Mouse (Mus musculus) stomach, embryonic 15.5 days (tissue): Measurements from ENCODE around the gene Vps8. TPM values are rescaled to one million over a fixed set of nuclear protein-coding genes. Genes with fewer than 3 reads are reported as not detected.
A peak's percentile ranks its signal among the peaks of the same experiment; 100 is the strongest.

Source experiments
- ATAC-seq: fragments of 200-750 bp; cut with Nextera tagmentation; 2 replicates; pipeline ENCODE4 v1.8.0; 2017; ENCODE audit warnings: low read depth, moderate number of reproducible peaks, moderate TSS enrichment; ENCODE audit not compliant: insufficient read depth, low FRiP score
- H3K27ac ChIP-seq: fragments of 300-500 bp; sonication (generic); 2 replicates; pipeline ENCODE4 v1.5.1; 2015; ENCODE audit warnings: mild to moderate bottlenecking, inconsistent platforms
- H3K27me3 ChIP-seq: fragments of 300-500 bp; sonication (generic); replicated peaks from 2 replicates; pipeline ENCODE4 v1.6.1; 2015; ENCODE audit warnings: inconsistent platforms
- H3K36me3 ChIP-seq: fragments of 300-500 bp; sonication (generic); 2 replicates; pipeline ENCODE4 v1.6.1; 2015; ENCODE audit warnings: inconsistent platforms
- H3K4me1 ChIP-seq: fragments of 300-500 bp; sonication (generic); 2 replicates; pipeline ENCODE4 v1.6.1; 2015; ENCODE audit warnings: inconsistent platforms
- H3K4me2 ChIP-seq: fragments of 300-500 bp; sonication (generic); 2 replicates; pipeline ENCODE4 v1.6.1; 2015; ENCODE audit warnings: mild to moderate bottlenecking, inconsistent platforms
- H3K4me3 ChIP-seq: fragments of 300-500 bp; sonication (generic); replicated peaks from 2 replicates; pipeline ENCODE4 v1.5.1; 2015; ENCODE audit warnings: inconsistent platforms
- H3K9ac ChIP-seq: fragments of 300-500 bp; sonication (generic); 2 replicates; pipeline ENCODE4 v1.6.1; 2015; ENCODE audit warnings: inconsistent platforms
- H3K9me3 ChIP-seq: fragments of 300-500 bp; sonication (generic); 2 replicates; pipeline ENCODE4 v1.6.1; 2016; ENCODE audit warnings: inconsistent platforms
- WGBS: fragments of 180-500 bp; shearing (Covaris S2); methylation state at CpG from one replicate; pipeline ENCODE4 v1.1.7; 2015; 5-methylcytosine and 5-hydroxymethylcytosine counted together
- polyA plus RNA-seq: library from polyadenylated mRNA; unstranded; fragments of >200 nt; fragmentation: Nextera tagmentation; extraction: Ambion mirVana; gene quantifications from 2 replicates; pipeline ENCODE4 v1.2.1, GENCODE M21; 2015

Gene Vps8
- polyA plus RNA-seq, 1 experiment from 2014 or later = 17.2 TPM

GRCm38 (mm10) chr16:21637201-21637819 is 214.4 kb downstream of the Vps8 start:
- H3K27ac ChIP-seq = no peak overlapping the region
- H3K9ac ChIP-seq = no peak overlapping the region
- WGBS = 73% methylated on average over 11 of the region's 11 CpGs
- no peaks in the 10 kb centered on the region for H3K4me1 ChIP-seq
- no peaks in the 10 kb centered on the region for H3K27me3 ChIP-seq
- H3K4me3 ChIP-seq = no peak overlapping the region
- H3K4me2 ChIP-seq = no peak overlapping the region
- no peaks in the 10 kb centered on the region for H3K36me3 ChIP-seq
- ATAC-seq = no peak
- no peaks in the 10 kb centered on the region for H3K9me3 ChIP-seq

- peak overlapping the region; percentile 44; the same call in 1 of the 2 replicates for H3K27ac ChIP-seq
- WGBS = 78% methylated on average over 7 of the region's 7 CpGs
- ATAC-seq = no peak
- no peak overlapping the region for H3K4me3 ChIP-seq
- H3K4me1 ChIP-seq = peaks cover 14% of the 10 kb centered on the region
- H3K27me3 ChIP-seq = no peaks in the 10 kb centered on the region
- H3K36me3 ChIP-seq = no peaks in the 10 kb centered on the region
- H3K9ac ChIP-seq = no peak overlapping the region
- H3K9me3 ChIP-seq = no peaks in the 10 kb centered on the region
- H3K4me2 ChIP-seq = no peak overlapping the region
Observed at GRCm38 (mm10) chr16:21640766-21641499, 218.0 kb downstream of the Vps8 start.

DNA sequence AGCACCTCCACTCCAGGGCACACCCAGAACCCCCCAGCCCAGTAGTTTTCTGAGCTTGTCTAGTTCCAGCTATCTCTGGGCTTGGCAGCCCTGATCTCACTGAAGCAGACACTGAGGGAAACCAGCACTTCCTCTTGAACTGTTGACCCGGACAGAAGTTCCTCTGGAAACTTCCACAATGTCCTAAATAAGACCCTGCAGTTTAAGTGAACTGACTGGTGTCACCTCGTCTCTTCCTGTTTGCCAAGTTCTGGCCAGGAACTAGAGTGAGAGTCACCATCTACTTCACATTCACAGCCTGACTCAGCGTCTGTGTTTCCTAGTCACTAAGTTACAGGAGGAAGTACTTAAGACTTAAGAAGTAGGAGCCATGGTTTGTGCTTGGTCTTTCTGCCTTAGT is 219.0 kb downstream of the Vps8 start:
- Histone ChIP-seq H3K4me3 (no peak overlapping the region), H3K4me1 (peaks cover 14% of the 10 kb centered on the region), H3K27ac (peak overlapping the region; percentile 44; the same call in 1 of the 2 replicates), H3K9ac (no peak overlapping the region), H3K9me3 (no peaks in the 10 kb centered on the region), H3K36me3 (no peaks in the 10 kb centered on the region), H3K4me2 (no peak overlapping the region), H3K27me3 (no peaks in the 10 kb centered on the region)
- WGBS = 70% methylated on average over 3 of the region's 3 CpGs
- ATAC-seq = no peak

DNA sequence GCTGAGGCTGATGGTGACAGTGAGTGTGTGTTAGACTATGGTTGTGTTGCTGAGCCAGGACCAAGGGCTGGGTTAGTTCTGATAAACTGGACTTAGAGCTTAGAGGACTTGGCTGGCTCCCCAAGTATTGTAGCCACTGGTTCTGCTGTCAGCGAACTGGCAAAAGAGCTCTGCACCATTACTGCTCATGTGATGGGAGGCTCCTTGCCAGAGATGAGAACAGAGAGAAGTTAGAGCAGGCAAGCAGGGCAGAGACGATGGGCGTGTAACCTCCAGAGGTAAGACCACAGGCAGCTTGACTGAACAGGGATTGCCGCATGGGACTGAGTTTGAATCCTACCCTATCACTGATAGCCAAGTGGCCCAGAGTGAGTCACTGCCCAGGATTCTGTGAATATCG is 220.0 kb downstream of the Vps8 start:
- Histone ChIP-seq H3K9me3 (no peaks in the 10 kb centered on the region), H3K27ac (no peak overlapping the region), H3K4me2 (no peak overlapping the region), H3K36me3 (no peaks in the 10 kb centered on the region), H3K27me3 (no peaks in the 10 kb centered on the region), H3K4me3 (no peak overlapping the region), H3K4me1 (peaks cover 14% of the 10 kb centered on the region), H3K9ac (no peak overlapping the region)
- 91% methylated on average over 5 of the region's 5 CpGs for WGBS
- ATAC-seq = no peak

- no peak overlapping the region for H3K4me3 ChIP-seq
- no peaks in the 10 kb centered on the region for H3K27me3 ChIP-seq
- no peak overlapping the region for H3K9ac ChIP-seq
- no peaks in the 10 kb centered on the region for H3K36me3 ChIP-seq
- H3K4me1 ChIP-seq = peaks cover 14% of the 10 kb centered on the region
- peak overlapping the region; percentile 32 for H3K4me2 ChIP-seq
- WGBS = 65% methylated on average over 2 of the region's 2 CpGs
- no peaks in the 10 kb centered on the region for H3K9me3 ChIP-seq
- 0 out of 2 replicates have a peak, but pooled peaks have one; percentile 7 for ATAC-seq
- peak overlapping the region; percentile 87 for H3K27ac ChIP-seq
Observed at GRCm38 (mm10) chr16:21643621-21644041, 220.7 kb downstream of the Vps8 start.

DNA sequence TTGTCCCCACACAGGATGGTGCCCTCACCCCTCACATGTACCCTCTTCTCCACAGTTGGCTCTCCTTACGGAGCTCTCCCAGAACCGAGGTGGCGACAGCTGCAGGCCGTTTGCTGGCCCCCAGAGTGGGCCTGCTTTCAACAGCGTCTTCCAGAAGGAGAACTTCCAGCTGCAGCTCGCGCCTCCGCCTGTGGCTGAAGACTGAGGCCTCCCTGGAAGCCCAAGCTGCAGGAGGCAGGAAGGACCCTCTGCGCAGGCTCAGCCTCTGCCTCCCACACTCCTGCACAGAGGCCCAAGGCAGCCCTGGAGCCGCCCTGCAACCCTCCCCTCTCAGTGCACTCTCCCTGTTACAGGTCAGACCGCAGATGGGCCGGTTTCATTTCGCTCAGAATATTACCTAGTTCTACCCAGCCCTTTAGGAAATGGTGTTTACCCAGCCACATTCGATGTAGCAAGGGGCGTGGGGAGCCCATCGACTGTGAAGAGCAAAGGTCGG is 221.2 kb downstream of the Vps8 start:
- Histone ChIP-seq H3K4me1 (peaks cover 14% of the 10 kb centered on the region), H3K27ac (peak overlapping the region; percentile 87), H3K27me3 (no peaks in the 10 kb centered on the region), H3K9me3 (no peaks in the 10 kb centered on the region), H3K36me3 (no peaks in the 10 kb centered on the region), H3K4me2 (peak overlapping the region; percentile 32), H3K4me3 (no peak overlapping the region), H3K9ac (no peak overlapping the region)
- peak; percentile 79 for ATAC-seq
- WGBS = 18% methylated on average over 17 of the region's 17 CpGs

DNA sequence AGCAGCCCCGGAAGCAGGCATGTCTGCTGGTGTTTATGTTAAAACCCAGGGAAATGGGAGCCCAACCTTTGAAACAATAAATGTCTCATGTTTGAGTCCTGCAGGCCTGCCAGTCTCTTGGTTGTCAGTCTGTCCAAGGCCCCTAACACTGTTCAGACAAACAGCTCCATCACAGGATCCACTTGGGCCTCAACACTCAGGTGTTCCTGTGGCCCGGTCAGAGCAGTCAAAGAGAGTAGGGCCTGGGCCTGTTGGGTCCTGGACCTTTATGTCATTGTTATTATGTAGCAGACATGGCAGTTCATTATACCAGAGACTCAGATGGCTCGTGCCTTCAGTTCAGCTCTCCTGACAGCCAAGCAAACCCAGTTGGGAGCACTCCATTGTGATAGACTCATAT is 221.7 kb downstream of the Vps8 start:
- H3K36me3 ChIP-seq = no peaks in the 10 kb centered on the region
- no peaks in the 10 kb centered on the region for H3K27me3 ChIP-seq
- no peak overlapping the region for H3K4me3 ChIP-seq
- peak overlapping the region; percentile 32 for H3K4me2 ChIP-seq
- H3K9me3 ChIP-seq = no peaks in the 10 kb centered on the region
- H3K9ac ChIP-seq = no peak overlapping the region
- WGBS = 57% methylated on average over 3 of the region's 3 CpGs
- peak overlapping the region; percentile 87 for H3K27ac ChIP-seq
- ATAC-seq = no peak
- H3K4me1 ChIP-seq = peaks cover 14% of the 10 kb centered on the region

DNA sequence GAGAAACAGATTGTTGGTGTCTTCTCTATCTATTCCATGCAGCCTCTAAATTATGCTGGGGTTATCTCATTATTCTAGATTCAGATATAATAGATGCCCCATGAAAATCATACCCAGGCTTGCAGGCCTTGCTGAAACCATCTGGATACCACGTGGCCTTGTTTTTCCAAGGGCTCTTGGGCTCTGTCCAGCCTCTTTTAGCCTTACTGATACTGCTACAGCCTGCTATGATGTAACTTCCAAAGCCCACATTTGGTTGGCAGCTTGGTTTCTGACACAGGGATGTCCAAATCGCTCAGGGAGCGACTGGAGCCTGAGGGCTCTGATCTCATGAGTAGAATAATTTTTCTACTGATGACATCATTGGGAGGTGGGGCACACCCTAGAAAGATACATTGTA is 223.0 kb downstream of the Vps8 start:
- no peak overlapping the region for H3K27ac ChIP-seq
- H3K9me3 ChIP-seq = no peaks in the 10 kb centered on the region
- peaks cover 14% of the 10 kb centered on the region for H3K4me1 ChIP-seq
- H3K27me3 ChIP-seq = no peaks in the 10 kb centered on the region
- no peak overlapping the region for H3K4me3 ChIP-seq
- no peaks in the 10 kb centered on the region for H3K36me3 ChIP-seq
- H3K4me2 ChIP-seq = no peak overlapping the region
- WGBS = 85% methylated on average over 3 of the region's 3 CpGs
- H3K9ac ChIP-seq = no peak overlapping the region
- no peak for ATAC-seq

GRCm38 (mm10) chr16:21646496-21646895 is 223.6 kb downstream of the Vps8 start:
- H3K9ac ChIP-seq = no peak overlapping the region
- 87% methylated on average over 3 of the region's 3 CpGs for WGBS
- H3K4me1 ChIP-seq = peaks cover 14% of the 10 kb centered on the region
- no peak overlapping the region for H3K4me2 ChIP-seq
- H3K4me3 ChIP-seq = no peak overlapping the region
- no peak overlapping the region for H3K27ac ChIP-seq
- no peaks in the 10 kb centered on the region for H3K36me3 ChIP-seq
- H3K27me3 ChIP-seq = no peaks in the 10 kb centered on the region
- no peaks in the 10 kb centered on the region for H3K9me3 ChIP-seq
- no peak for ATAC-seq

DNA sequence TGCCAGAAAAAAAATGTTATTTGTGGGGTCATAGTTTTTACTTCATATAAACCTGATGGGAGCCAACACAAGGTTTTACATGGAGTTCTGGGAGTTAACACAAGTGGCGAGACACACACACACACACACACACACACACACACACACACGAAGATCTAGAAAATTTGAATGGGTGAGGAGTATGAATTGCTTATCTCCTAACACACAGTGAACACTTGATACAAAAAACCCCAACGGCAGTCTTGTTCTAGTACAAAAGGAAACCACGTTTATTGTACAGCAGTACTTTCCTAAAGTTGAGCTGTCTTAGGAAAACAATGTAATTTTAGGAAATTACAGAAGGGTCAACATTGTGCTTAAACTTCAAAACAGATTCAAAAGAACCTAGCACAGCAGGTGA is 225.9 kb downstream of the Vps8 start:
- 64% methylated on average over 4 of the region's 4 CpGs for WGBS

DNA sequence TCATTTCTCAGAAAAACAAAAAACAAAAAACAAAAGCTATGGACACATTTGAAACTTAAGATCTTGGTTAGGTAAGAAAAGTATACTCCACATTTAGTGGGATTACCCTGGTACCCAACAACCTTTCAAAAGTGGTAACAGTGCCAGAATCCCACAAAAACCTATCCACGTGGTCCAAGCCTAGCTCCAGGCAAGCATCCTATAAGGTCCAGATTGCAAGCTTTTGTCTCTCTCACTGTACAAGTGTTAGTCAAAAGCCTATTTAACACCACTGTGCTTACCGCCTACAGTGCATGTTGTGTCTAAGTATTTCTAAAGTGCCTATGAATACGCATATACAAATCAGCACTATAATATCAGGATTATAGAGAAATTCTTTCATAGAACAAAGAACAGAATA is 227.4 kb downstream of the Vps8 start:
- no peak for ATAC-seq
- H3K27ac ChIP-seq = no peak overlapping the region
- H3K27me3 ChIP-seq = no peaks in the 10 kb centered on the region
- 82% methylated on average over 3 of the region's 3 CpGs for WGBS
- no peak overlapping the region for H3K4me2 ChIP-seq
- H3K9me3 ChIP-seq = no peaks in the 10 kb centered on the region
- no peak overlapping the region for H3K4me3 ChIP-seq
- H3K4me1 ChIP-seq = no peaks in the 10 kb centered on the region; the same call in 1 of the 2 replicates
- H3K36me3 ChIP-seq = no peaks in the 10 kb centered on the region
- H3K9ac ChIP-seq = no peak overlapping the region

More for the DNA sequence above, 225.9 kb downstream of the Vps8 start:
- no peak overlapping the region for H3K9ac ChIP-seq
- no peak overlapping the region for H3K27ac ChIP-seq
- H3K36me3 ChIP-seq = no peaks in the 10 kb centered on the region
- H3K4me3 ChIP-seq = no peak overlapping the region
- H3K9me3 ChIP-seq = no peaks in the 10 kb centered on the region
- no peak overlapping the region for H3K4me2 ChIP-seq
- peaks cover 9% of the 10 kb centered on the region for H3K4me1 ChIP-seq
- no peaks in the 10 kb centered on the region for H3K27me3 ChIP-seq
- no peak for ATAC-seq

- Histone ChIP-seq H3K9me3 (no peaks in the 10 kb centered on the region), H3K4me3 (no peak overlapping the region), H3K36me3 (no peaks in the 10 kb centered on the region), H3K27ac (no peak overlapping the region), H3K4me1 (no peaks in the 10 kb centered on the region), H3K4me2 (no peak overlapping the region), H3K27me3 (no peaks in the 10 kb centered on the region), H3K9ac (no peak overlapping the region)
- WGBS = 80% methylated on average over 4 of the region's 4 CpGs
- ATAC-seq = no peak
Observed at GRCm38 (mm10) chr16:21651161-21651560, 228.2 kb downstream of the Vps8 start.
